Mouse (Mus musculus) intestine, embryonic 15.5 days (tissue): Measurements from ENCODE around the gene Tenm2. TPM values are rescaled to one million over a fixed set of nuclear protein-coding genes. Genes with fewer than 3 reads are reported as not detected.

Source experiments
- ATAC-seq: fragments of 200-750 bp; cut with Nextera tagmentation; 2 replicates; pipeline ENCODE4 v1.8.0; 2017; ENCODE audit warnings: moderate TSS enrichment, moderate library complexity
- H3K27ac ChIP-seq: fragments of 300-500 bp; sonication (generic); 2 replicates; pipeline ENCODE4 v1.5.1; 2015; ENCODE audit warnings: mild to moderate bottlenecking, inconsistent platforms
- H3K27me3 ChIP-seq: fragments of 300-500 bp; sonication (generic); replicated peaks from 2 replicates; pipeline ENCODE4 v1.6.1; 2015; ENCODE audit warnings: inconsistent platforms
- H3K36me3 ChIP-seq: fragments of 300-500 bp; sonication (generic); 2 replicates; pipeline ENCODE4 v1.6.1; 2015; ENCODE audit warnings: inconsistent platforms
- H3K4me1 ChIP-seq: fragments of 300-500 bp; sonication (generic); replicated peaks from 2 replicates; pipeline ENCODE4 v1.6.1; 2015; ENCODE audit warnings: inconsistent platforms
- H3K4me2 ChIP-seq: fragments of 300-500 bp; sonication (generic); replicated peaks from 2 replicates; pipeline ENCODE4 v1.6.1; 2015; ENCODE audit warnings: mild to moderate bottlenecking, inconsistent platforms
- H3K4me3 ChIP-seq: fragments of 300-500 bp; sonication (generic); replicated peaks from 2 replicates; pipeline ENCODE4 v1.5.1; 2015; ENCODE audit warnings: inconsistent platforms
- H3K9ac ChIP-seq: fragments of 300-500 bp; sonication (generic); 2 replicates; pipeline ENCODE4 v1.6.1; 2015; ENCODE audit warnings: inconsistent platforms
- H3K9me3 ChIP-seq: fragments of 300-500 bp; sonication (generic); 2 replicates; pipeline ENCODE4 v1.6.1; 2016; ENCODE audit warnings: inconsistent platforms
- WGBS: fragments of 180-500 bp; shearing (Covaris S2); methylation state at CpG from one replicate; pipeline ENCODE4 v1.1.7; 2015; 5-methylcytosine and 5-hydroxymethylcytosine counted together
- polyA plus RNA-seq: library from polyadenylated mRNA; unstranded; fragments of >200 nt; fragmentation: Nextera tagmentation; extraction: Ambion mirVana; gene quantifications from 2 replicates; pipeline ENCODE4 v1.2.1, GENCODE M21; 2015

The Tenm2 gene
- polyA plus RNA-seq, 1 experiment from 2014 or later, result 0.65 TPM

GRCm38 (mm10) chr11:36958102-36958501, 277.7 kb downstream of the Tenm2 start:
- no peak overlapping the region for H3K9ac ChIP-seq
- no peaks in the 10 kb centered on the region for H3K36me3 ChIP-seq
- H3K4me2 ChIP-seq, result no peak overlapping the region
- no peaks in the 10 kb centered on the region for H3K27me3 ChIP-seq
- H3K9me3 ChIP-seq, result no peaks in the 10 kb centered on the region
- no peak overlapping the region for H3K4me3 ChIP-seq
- no peaks in the 10 kb centered on the region for H3K4me1 ChIP-seq
- 73% methylated on average over 5 of the region's 5 CpGs for WGBS
- no peak overlapping the region for H3K27ac ChIP-seq
- ATAC-seq, result no peak

- Histone ChIP-seq H3K36me3 (no peaks in the 10 kb centered on the region), H3K9me3 (no peaks in the 10 kb centered on the region), H3K4me2 (no peak overlapping the region), H3K9ac (no peak overlapping the region), H3K4me3 (no peak overlapping the region), H3K4me1 (no peaks in the 10 kb centered on the region), H3K27ac (no peak overlapping the region), H3K27me3 (no peaks in the 10 kb centered on the region)
- WGBS, result 86% methylated on average over 6 of the region's 6 CpGs
- ATAC-seq, result no peak
Measured at GRCm38 (mm10) chr11:36941429-36941828, 294.3 kb downstream of the Tenm2 start.

- 54% methylated on average over 7 of the region's 7 CpGs for WGBS
- no peaks in the 10 kb centered on the region for H3K9me3 ChIP-seq
- no peak for ATAC-seq
Measured at GRCm38 (mm10) chr11:36940557-36941110, 295.1 kb downstream of the Tenm2 start.

GRCm38 (mm10) chr11:36929817-36930216, 305.9 kb downstream of the Tenm2 start:
- WGBS, result 80% methylated on average over 5 of the region's 5 CpGs
- H3K4me2 ChIP-seq, result no peak overlapping the region
- no peaks in the 10 kb centered on the region for H3K4me1 ChIP-seq
- H3K36me3 ChIP-seq, result no peaks in the 10 kb centered on the region
- H3K27ac ChIP-seq, result no peak overlapping the region
- no peak overlapping the region for H3K9ac ChIP-seq
- H3K9me3 ChIP-seq, result no peaks in the 10 kb centered on the region
- ATAC-seq, result no peak
- H3K27me3 ChIP-seq, result no peaks in the 10 kb centered on the region
- no peak overlapping the region for H3K4me3 ChIP-seq

More at GRCm38 (mm10) chr11:36940557-36941110, 295.1 kb downstream of the Tenm2 start:
- Histone ChIP-seq H3K36me3 (no peaks in the 10 kb centered on the region), H3K27ac (no peak overlapping the region), H3K4me2 (no peak overlapping the region), H3K4me1 (no peaks in the 10 kb centered on the region), H3K9ac (no peak overlapping the region), H3K27me3 (no peaks in the 10 kb centered on the region), H3K4me3 (no peak overlapping the region)

- no peak overlapping the region for H3K4me2 ChIP-seq
- H3K4me3 ChIP-seq, result no peak overlapping the region
- H3K9ac ChIP-seq, result no peak overlapping the region
- no peaks in the 10 kb centered on the region for H3K9me3 ChIP-seq
- no peak overlapping the region for H3K27ac ChIP-seq
- H3K36me3 ChIP-seq, result no peaks in the 10 kb centered on the region
- no peaks in the 10 kb centered on the region for H3K27me3 ChIP-seq
- WGBS, result 80% methylated on average over 9 of the region's 9 CpGs
- no peak for ATAC-seq
- no peaks in the 10 kb centered on the region for H3K4me1 ChIP-seq
Measured at GRCm38 (mm10) chr11:36926705-36927406, 308.9 kb downstream of the Tenm2 start.

- no peak overlapping the region for H3K27ac ChIP-seq
- no peak overlapping the region for H3K4me3 ChIP-seq
- H3K4me1 ChIP-seq, result no peaks in the 10 kb centered on the region
- ATAC-seq, result no peak
- no peaks in the 10 kb centered on the region for H3K9me3 ChIP-seq
- H3K9ac ChIP-seq, result no peak overlapping the region
- no peak overlapping the region for H3K4me2 ChIP-seq
- H3K36me3 ChIP-seq, result no peaks in the 10 kb centered on the region
- WGBS, result 87% methylated on average over 6 of the region's 6 CpGs
- no peaks in the 10 kb centered on the region for H3K27me3 ChIP-seq
Measured at GRCm38 (mm10) chr11:36919301-36919700, 316.5 kb downstream of the Tenm2 start.

- H3K9ac ChIP-seq, result no peak overlapping the region
- H3K4me2 ChIP-seq, result no peak overlapping the region
- H3K4me3 ChIP-seq, result no peak overlapping the region
- no peaks in the 10 kb centered on the region for H3K27me3 ChIP-seq
- no peaks in the 10 kb centered on the region for H3K9me3 ChIP-seq
- H3K36me3 ChIP-seq, result no peaks in the 10 kb centered on the region
- no peaks in the 10 kb centered on the region for H3K4me1 ChIP-seq
- WGBS, result 75% methylated on average over 4 of the region's 4 CpGs
- H3K27ac ChIP-seq, result no peak overlapping the region
- ATAC-seq, result no peak
Measured at GRCm38 (mm10) chr11:36911406-36911805, 324.4 kb downstream of the Tenm2 start.

GRCm38 (mm10) chr11:36909036-36909435, 326.7 kb downstream of the Tenm2 start:
- no peaks in the 10 kb centered on the region for H3K27me3 ChIP-seq
- H3K4me3 ChIP-seq, result no peak overlapping the region
- no peak overlapping the region for H3K9ac ChIP-seq
- no peak for ATAC-seq
- 80% methylated on average over 1 of the region's 1 CpGs for WGBS
- H3K27ac ChIP-seq, result no peak overlapping the region
- H3K9me3 ChIP-seq, result no peaks in the 10 kb centered on the region
- no peaks in the 10 kb centered on the region for H3K36me3 ChIP-seq
- H3K4me2 ChIP-seq, result no peak overlapping the region
- H3K4me1 ChIP-seq, result no peaks in the 10 kb centered on the region

- no peak overlapping the region for H3K27ac ChIP-seq
- H3K36me3 ChIP-seq, result no peaks in the 10 kb centered on the region
- H3K9ac ChIP-seq, result no peak overlapping the region
- H3K4me3 ChIP-seq, result no peak overlapping the region
- H3K4me2 ChIP-seq, result no peak overlapping the region
- H3K9me3 ChIP-seq, result no peaks in the 10 kb centered on the region
- WGBS, result 67% methylated on average over 2 of the region's 2 CpGs
- H3K27me3 ChIP-seq, result no peaks in the 10 kb centered on the region
- no peak for ATAC-seq
- no peaks in the 10 kb centered on the region for H3K4me1 ChIP-seq
Measured at GRCm38 (mm10) chr11:36902302-36902701, 333.5 kb downstream of the Tenm2 start.

- H3K9me3 ChIP-seq, result no peaks in the 10 kb centered on the region
- no peaks in the 10 kb centered on the region for H3K36me3 ChIP-seq
- H3K4me1 ChIP-seq, result no peaks in the 10 kb centered on the region
- no peak overlapping the region for H3K4me3 ChIP-seq
- no peaks in the 10 kb centered on the region for H3K27me3 ChIP-seq
- H3K9ac ChIP-seq, result no peak overlapping the region
- ATAC-seq, result no peak
- 45% methylated on average over 3 of the region's 3 CpGs for WGBS
- no peak overlapping the region for H3K4me2 ChIP-seq
- no peak overlapping the region for H3K27ac ChIP-seq
Measured at GRCm38 (mm10) chr11:36893061-36893460, 342.7 kb downstream of the Tenm2 start.

- Histone ChIP-seq H3K4me2 (no peak overlapping the region), H3K9me3 (no peaks in the 10 kb centered on the region), H3K9ac (no peak overlapping the region), H3K4me1 (no peaks in the 10 kb centered on the region), H3K4me3 (no peak overlapping the region), H3K27ac (no peak overlapping the region), H3K36me3 (no peaks in the 10 kb centered on the region), H3K27me3 (no peaks in the 10 kb centered on the region)
- no peak for ATAC-seq
- WGBS, result 54% methylated on average over 3 of the region's 3 CpGs
Measured at GRCm38 (mm10) chr11:36891106-36891505, 344.7 kb downstream of the Tenm2 start.

GRCm38 (mm10) chr11:36887490-36887889, 348.3 kb downstream of the Tenm2 start:
- Histone ChIP-seq H3K4me1 (no peaks in the 10 kb centered on the region), H3K27ac (no peak overlapping the region), H3K27me3 (no peaks in the 10 kb centered on the region), H3K9ac (no peak overlapping the region), H3K4me2 (no peak overlapping the region), H3K9me3 (no peaks in the 10 kb centered on the region), H3K36me3 (no peaks in the 10 kb centered on the region), H3K4me3 (no peak overlapping the region)
- 56% methylated on average over 7 of the region's 7 CpGs for WGBS
- ATAC-seq, result no peak

- H3K9me3 ChIP-seq, result no peaks in the 10 kb centered on the region
- no peaks in the 10 kb centered on the region for H3K36me3 ChIP-seq
- H3K4me3 ChIP-seq, result no peak overlapping the region
- H3K4me2 ChIP-seq, result no peak overlapping the region
- no peak overlapping the region for H3K27ac ChIP-seq
- H3K27me3 ChIP-seq, result no peaks in the 10 kb centered on the region
- no peaks in the 10 kb centered on the region for H3K4me1 ChIP-seq
- ATAC-seq, result no peak
- H3K9ac ChIP-seq, result no peak overlapping the region
- WGBS, result 88% methylated on average over 3 of the region's 3 CpGs
Measured at GRCm38 (mm10) chr11:36886147-36886546, 349.6 kb downstream of the Tenm2 start.
